Mouse (Mus musculus) midbrain, embryonic 16.5 days (tissue): ENCODE measurements around the gene Uvrag. TPM values are rescaled to one million over a fixed set of nuclear protein-coding genes. Genes with fewer than 3 reads are reported as not detected.

ENCODE experiments used
- ATAC-seq: fragments of 200-750 bp; cut with Nextera tagmentation; 2 replicates; pipeline ENCODE4 v1.8.0; 2017; ENCODE audit warnings: moderate TSS enrichment
- H3K27ac ChIP-seq: fragments of 300-500 bp; sonication (generic); 2 replicates; pipeline ENCODE4 v1.5.1; 2014; ENCODE audit warnings: mild to moderate bottlenecking, low read length, mixed read lengths
- H3K27me3 ChIP-seq: fragments of 300-500 bp; sonication (generic); 2 replicates; pipeline ENCODE4 v1.6.1; 2014; ENCODE audit warnings: low read depth, low read length, mixed read lengths; ENCODE audit not compliant: control insufficient read depth, insufficient read depth
- H3K36me3 ChIP-seq: fragments of 300-500 bp; sonication (generic); 2 replicates; pipeline ENCODE4 v1.6.1; 2014; ENCODE audit warnings: mild to moderate bottlenecking, low read length, moderate library complexity, mixed read lengths; ENCODE audit not compliant: control insufficient read depth, insufficient read depth
- H3K4me1 ChIP-seq: fragments of 300-500 bp; sonication (generic); 2 replicates; pipeline ENCODE4 v1.6.1; 2014; ENCODE audit warnings: mild to moderate bottlenecking, low read length, mixed read lengths; ENCODE audit not compliant: control insufficient read depth, insufficient read depth
- H3K4me2 ChIP-seq: fragments of 300-500 bp; sonication (generic); 2 replicates; pipeline ENCODE4 v1.6.1; 2014; ENCODE audit warnings: mild to moderate bottlenecking, low read length, mixed read lengths
- H3K4me3 ChIP-seq: fragments of 300-500 bp; sonication (generic); 2 replicates; pipeline ENCODE4 v1.5.1; 2014; ENCODE audit warnings: low read depth, mild to moderate bottlenecking, low read length, moderate library complexity, mixed read lengths
- H3K9ac ChIP-seq: fragments of 300-500 bp; sonication (generic); 2 replicates; pipeline ENCODE4 v1.6.1; 2014; ENCODE audit warnings: low read depth, low read length, mixed read lengths
- H3K9me3 ChIP-seq: fragments of 300-500 bp; sonication (generic); replicated peaks from 2 replicates; pipeline ENCODE4 v1.6.1; 2014; ENCODE audit warnings: mild to moderate bottlenecking, low read length, mixed read lengths; ENCODE audit not compliant: control insufficient read depth, poor library complexity, severe bottlenecking
- WGBS: fragments of 180-500 bp; shearing (Covaris S2); extraction: QIAGEN DNeasy Blood & Tissue Kit; methylation state at CpG from one replicate; pipeline ENCODE4 v1.1.7; 2014; 5-methylcytosine and 5-hydroxymethylcytosine counted together
- polyA plus RNA-seq: library from polyadenylated mRNA; unstranded; fragments of >200 nt; fragmentation: Nextera tagmentation; extraction: Ambion mirVana; gene quantifications from 2 replicates; pipeline ENCODE4 v1.2.1, GENCODE M21; 2015

Gene Uvrag
- 16.0 and 17.7 TPM in 2 replicates for polyA plus RNA-seq

- peak within 1 kb of the TSS; percentile 93 for H3K27ac ChIP-seq
- H3K9ac ChIP-seq = peak within 1 kb of the TSS; percentile 95
Observed at GRCm38 (mm10) chr7:99140984-99141918, at the start of gene Uvrag. Gene Uvrag, minus strand, starts transcription at chr7:99141141.

GRCm38 (mm10) chr7:99189885-99190284 lies 48.9 kb upstream of the Uvrag start:
- 86% methylated on average over 5 of the region's 5 CpGs for WGBS
- Histone ChIP-seq H3K4me3 (no peak overlapping the region), H3K4me1 (no peaks in the 10 kb centered on the region), H3K9ac (no peak overlapping the region), H3K27me3 (no peaks in the 10 kb centered on the region), H3K4me2 (no peak overlapping the region), H3K9me3 (no peaks in the 10 kb centered on the region), H3K36me3 (no peaks in the 10 kb centered on the region), H3K27ac (no peak overlapping the region)
- ATAC-seq = no peak

More at GRCm38 (mm10) chr7:99140984-99141918, at the start of gene Uvrag:
- H3K4me2 ChIP-seq = peak within 1 kb of the TSS; percentile 90
- peaks cover 21% of the 10 kb centered on the region for H3K4me1 ChIP-seq
- WGBS = under 1% methylated on average over 50 of the region's 51 CpGs
- H3K4me3 ChIP-seq = peak within 1 kb of the TSS; percentile 95
- ATAC-seq = peak; percentile 99
- H3K9me3 ChIP-seq = no peaks in the 10 kb centered on the region
- H3K36me3 ChIP-seq = no peaks in the 10 kb centered on the region
- no peaks in the 10 kb centered on the region for H3K27me3 ChIP-seq

GRCm38 (mm10) chr7:99188630-99189029 lies 47.7 kb upstream of the Uvrag start:
- WGBS = 76% methylated on average over 6 of the region's 6 CpGs
- Histone ChIP-seq H3K9me3 (no peaks in the 10 kb centered on the region), H3K9ac (no peak overlapping the region), H3K4me1 (no peaks in the 10 kb centered on the region), H3K4me3 (no peak overlapping the region), H3K4me2 (no peak overlapping the region), H3K36me3 (no peaks in the 10 kb centered on the region), H3K27me3 (no peaks in the 10 kb centered on the region), H3K27ac (no peak overlapping the region)
- no peak for ATAC-seq

GRCm38 (mm10) chr7:99187451-99187850 lies 46.5 kb upstream of the Uvrag start:
- no peak for ATAC-seq
- no peak overlapping the region for H3K27ac ChIP-seq
- WGBS = 78% methylated on average over 5 of the region's 5 CpGs
- peaks cover 5% of the 10 kb centered on the region; the same call in 1 of the 2 replicates for H3K4me1 ChIP-seq
- no peak overlapping the region for H3K4me3 ChIP-seq
- H3K36me3 ChIP-seq = no peaks in the 10 kb centered on the region
- H3K27me3 ChIP-seq = no peaks in the 10 kb centered on the region
- H3K9ac ChIP-seq = no peak overlapping the region
- H3K9me3 ChIP-seq = no peaks in the 10 kb centered on the region
- no peak overlapping the region for H3K4me2 ChIP-seq

GRCm38 (mm10) chr7:99185405-99185804 lies 44.5 kb upstream of the Uvrag start:
- Histone ChIP-seq H3K4me1 (peaks cover 10% of the 10 kb centered on the region), H3K27me3 (no peaks in the 10 kb centered on the region), H3K4me2 (no peak overlapping the region), H3K9me3 (no peaks in the 10 kb centered on the region), H3K36me3 (no peaks in the 10 kb centered on the region), H3K9ac (no peak overlapping the region), H3K4me3 (no peak overlapping the region), H3K27ac (no peak overlapping the region)
- WGBS = 96% methylated on average over 3 of the region's 3 CpGs
- ATAC-seq = no peak

GRCm38 (mm10) chr7:99183751-99184150 lies 42.8 kb upstream of the Uvrag start:
- H3K27ac ChIP-seq = no peak overlapping the region
- H3K4me1 ChIP-seq = peaks cover 10% of the 10 kb centered on the region
- no peak overlapping the region for H3K4me3 ChIP-seq
- H3K9ac ChIP-seq = no peak overlapping the region
- ATAC-seq = no peak
- 66% methylated on average over 6 of the region's 6 CpGs for WGBS
- H3K36me3 ChIP-seq = no peaks in the 10 kb centered on the region
- no peaks in the 10 kb centered on the region for H3K27me3 ChIP-seq
- H3K4me2 ChIP-seq = no peak overlapping the region; the same call in 1 of the 2 replicates
- H3K9me3 ChIP-seq = no peaks in the 10 kb centered on the region

- H3K27me3 ChIP-seq = no peaks in the 10 kb centered on the region
- WGBS = under 1% methylated on average over 63 of the region's 63 CpGs
- peak within 1 kb of the TSS; percentile 94 for H3K9ac ChIP-seq
- no peaks in the 10 kb centered on the region for H3K9me3 ChIP-seq
- H3K4me2 ChIP-seq = peak within 1 kb of the TSS; percentile 85
- no peaks in the 10 kb centered on the region for H3K36me3 ChIP-seq
- peak within 1 kb of the TSS; percentile 82 for H3K27ac ChIP-seq
- ATAC-seq = peak; percentile 94
- peaks cover 10% of the 10 kb centered on the region for H3K4me1 ChIP-seq
- peak within 1 kb of the TSS; percentile 74 for H3K4me3 ChIP-seq
Observed at GRCm38 (mm10) chr7:99182432-99183172, 41.7 kb upstream of the Uvrag start, which contains the start of gene Dgat2. Gene Dgat2, minus strand, starts transcription at chr7:99182719.

- H3K36me3 ChIP-seq = no peaks in the 10 kb centered on the region
- H3K27me3 ChIP-seq = no peaks in the 10 kb centered on the region
- peak overlapping the region; percentile 74 for H3K4me3 ChIP-seq
- H3K27ac ChIP-seq = no peak overlapping the region
- H3K4me1 ChIP-seq = peaks cover 10% of the 10 kb centered on the region
- H3K9me3 ChIP-seq = no peaks in the 10 kb centered on the region
- WGBS = 23% methylated on average over 14 of the region's 14 CpGs
- peak overlapping the region; percentile 85 for H3K4me2 ChIP-seq
- ATAC-seq = peak; percentile 14; the same call in 1 of the 2 replicates
- H3K9ac ChIP-seq = peak overlapping the region; percentile 94
Observed at GRCm38 (mm10) chr7:99181619-99182431, 40.9 kb upstream of the Uvrag start.
